Mouse (Mus musculus): ENCODE measurements at regions not wholly inside any gene's neighbourhood (a gene's known extent, or its start where the extent isn't known, plus 50 kb on each side); places are given as distances from the start of the nearest gene placed in this dataset.

DNA sequence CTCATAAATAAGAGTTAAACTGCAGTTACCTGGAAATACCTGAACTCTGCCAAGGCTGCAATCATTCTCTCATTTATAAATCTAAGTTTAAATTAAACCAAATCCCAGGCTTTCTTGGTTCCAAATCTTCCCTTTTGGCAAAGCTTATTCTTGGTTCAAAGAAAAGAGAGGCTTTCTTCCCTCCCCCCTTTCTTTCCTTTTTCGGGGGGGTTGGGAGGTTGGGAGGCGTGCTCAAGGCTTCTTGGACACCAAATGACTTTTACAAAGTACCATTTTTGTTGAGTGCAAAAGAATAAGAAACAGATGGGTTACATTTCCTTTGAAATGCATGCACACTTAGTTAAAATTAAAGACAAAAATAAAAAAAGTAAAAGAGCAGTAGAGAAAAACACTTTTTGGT lies 105.4 kb upstream of the Mroh9 start:
- H3K4me3 ChIP-seq (ENCODE audit: insufficient read depth, low read length): no peak overlapping the region
- H3K4me1 ChIP-seq (ENCODE audit: control insufficient read depth, insufficient read depth, low read length): no peaks in the 10 kb centered on the region
- H3K27ac ChIP-seq (ENCODE audit: insufficient read depth, low read length): no peak overlapping the region; the same call in 1 of the 2 replicates
- no peak for TF ChIP-seq CTCF (IDR thresholded peaks at IDR 0.05; ENCODE audit: borderline replicate concordance, insufficient read depth, low read length)
- TF ChIP-seq POLR2A (IDR thresholded peaks at IDR 0.05; ENCODE audit: low read depth, low read length): no peak

DNA sequence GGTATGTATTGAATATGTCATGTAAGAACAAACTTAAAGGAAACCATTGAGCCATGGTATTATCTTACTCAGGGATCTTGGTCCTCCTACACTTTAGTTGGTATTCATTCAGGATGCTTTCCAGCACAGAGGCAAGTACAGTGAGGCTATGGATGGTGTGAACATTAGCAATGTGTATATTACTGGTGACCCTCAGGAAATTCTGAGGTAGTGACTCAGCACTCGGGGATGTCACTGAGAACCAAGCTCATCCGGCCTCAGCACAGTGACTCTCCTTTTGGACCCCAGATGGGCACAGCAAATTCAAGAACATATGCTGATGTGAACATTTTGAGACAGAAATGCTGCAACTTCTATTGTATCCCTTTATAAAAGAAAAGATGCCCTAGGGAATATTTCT lies 96.4 kb upstream of the Mroh9 start:
- H3K27ac ChIP-seq (ENCODE audit: insufficient read depth, low read length): peak overlapping the region; percentile 60; the same call in 1 of the 2 replicates
- H3K4me1 ChIP-seq (ENCODE audit: control insufficient read depth, insufficient read depth, low read length): peaks cover 2% of the 10 kb centered on the region; the same call in 1 of the 2 replicates
- no peak overlapping the region for H3K4me3 ChIP-seq (ENCODE audit: insufficient read depth, low read length)
- TF ChIP-seq CTCF (IDR thresholded peaks at IDR 0.05; ENCODE audit: borderline replicate concordance, insufficient read depth, low read length) (no peak), POLR2A (IDR thresholded peaks at IDR 0.05; ENCODE audit: low read depth, low read length) (no peak)

DNA sequence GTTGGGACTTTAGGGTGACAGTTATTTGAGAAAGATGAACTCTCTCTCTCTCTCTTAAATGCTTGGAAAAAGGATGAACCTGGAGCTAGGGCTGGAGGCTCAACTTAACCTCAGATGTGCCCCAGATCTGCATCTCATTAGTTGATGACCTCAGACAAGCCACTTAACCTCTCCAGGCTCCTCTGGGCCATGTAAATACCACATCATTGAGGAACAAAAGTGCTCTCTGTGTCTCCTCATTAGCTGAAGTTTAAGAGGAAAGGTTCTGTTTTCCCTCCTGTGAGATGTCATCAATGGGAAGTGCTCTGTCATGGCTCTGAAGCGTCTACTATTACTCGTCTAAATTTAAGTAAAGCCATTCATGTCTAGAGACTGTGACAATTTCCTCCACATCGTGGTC lies 91.5 kb upstream of the Mroh9 start:
- no peak for TF ChIP-seq CTCF (IDR thresholded peaks at IDR 0.05; ENCODE audit: borderline replicate concordance, insufficient read depth, low read length)
- TF ChIP-seq POLR2A (IDR thresholded peaks at IDR 0.05; ENCODE audit: low read depth, low read length): no peak
- Histone ChIP-seq H3K4me3 (ENCODE audit: insufficient read depth, low read length) (no peak overlapping the region), H3K27ac (ENCODE audit: insufficient read depth, low read length) (no peak overlapping the region), H3K4me1 (ENCODE audit: control insufficient read depth, insufficient read depth, low read length) (no peaks in the 10 kb centered on the region; the same call in 1 of the 2 replicates)

DNA sequence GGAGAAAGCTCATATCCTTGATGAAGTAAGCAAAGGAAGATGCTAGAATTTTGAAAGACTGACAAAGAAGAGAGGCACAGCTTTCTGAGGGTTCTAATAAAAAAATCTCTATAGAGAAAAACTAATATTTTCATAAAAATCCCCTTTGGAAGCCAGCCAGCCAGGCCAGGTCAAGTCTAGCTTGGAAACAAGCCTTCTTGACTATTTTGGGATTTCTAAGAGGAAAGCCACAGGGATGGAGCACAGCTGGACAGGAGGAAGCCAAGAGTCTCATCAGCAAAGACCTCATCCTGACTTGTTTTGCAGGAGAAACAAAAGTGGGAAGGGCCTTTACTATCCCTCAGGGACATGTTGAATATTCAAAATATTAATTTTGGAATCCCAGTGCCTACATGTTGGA lies 81.6 kb upstream of the Mroh9 start:
- Histone ChIP-seq H3K27ac (ENCODE audit: insufficient read depth, low read length) (no peak overlapping the region), H3K4me1 (ENCODE audit: control insufficient read depth, insufficient read depth, low read length) (no peaks in the 10 kb centered on the region), H3K4me3 (ENCODE audit: insufficient read depth, low read length) (no peak overlapping the region)
- no peak for TF ChIP-seq CTCF (IDR thresholded peaks at IDR 0.05; ENCODE audit: borderline replicate concordance, insufficient read depth, low read length)
- no peak for TF ChIP-seq POLR2A (IDR thresholded peaks at IDR 0.05; ENCODE audit: low read depth, low read length)

GRCm38 (mm10) chr1:163163636-163164035 lies 78.2 kb upstream of the Mroh9 start:
- TF ChIP-seq CTCF (IDR thresholded peaks at IDR 0.05; ENCODE audit: borderline replicate concordance, insufficient read depth, low read length) (no peak), POLR2A (IDR thresholded peaks at IDR 0.05; ENCODE audit: low read depth, low read length) (no peak)
- H3K4me3 ChIP-seq (ENCODE audit: insufficient read depth, low read length): no peak overlapping the region
- peaks cover 7% of the 10 kb centered on the region for H3K4me1 ChIP-seq (ENCODE audit: control insufficient read depth, insufficient read depth, low read length)
- no peak overlapping the region for H3K27ac ChIP-seq (ENCODE audit: insufficient read depth, low read length)

- TF ChIP-seq CTCF (IDR thresholded peaks at IDR 0.05; ENCODE audit: borderline replicate concordance, insufficient read depth, low read length): no peak
- TF ChIP-seq POLR2A (IDR thresholded peaks at IDR 0.05; ENCODE audit: low read depth, low read length): no peak
- Histone ChIP-seq H3K4me3 (ENCODE audit: insufficient read depth, low read length) (no peak overlapping the region), H3K27ac (ENCODE audit: insufficient read depth, low read length) (peak overlapping the region; percentile 71), H3K4me1 (ENCODE audit: control insufficient read depth, insufficient read depth, low read length) (peaks cover 7% of the 10 kb centered on the region)
Measured at GRCm38 (mm10) chr1:163159911-163160310, 74.4 kb upstream of the Mroh9 start.

DNA sequence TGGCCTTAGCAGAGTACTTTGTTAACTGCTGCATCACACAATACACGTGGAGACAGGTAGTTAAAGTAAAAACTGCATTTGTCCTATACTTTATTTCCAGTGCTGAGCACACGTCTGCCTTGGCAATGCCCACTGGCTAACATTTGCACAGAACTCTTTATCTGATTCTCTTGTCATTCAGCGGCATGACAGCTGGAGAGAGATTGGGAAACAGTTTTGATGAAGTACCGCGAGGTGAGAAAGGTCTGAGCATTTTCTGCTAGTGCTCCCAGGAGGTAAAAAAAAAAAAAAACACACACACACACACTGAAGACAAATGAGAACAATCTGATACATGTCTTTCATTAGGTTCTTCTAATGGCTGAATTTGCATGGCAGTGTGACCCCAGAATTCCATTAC lies 73.0 kb upstream of the Mroh9 start:
- no peak for TF ChIP-seq POLR2A (IDR thresholded peaks at IDR 0.05; ENCODE audit: low read depth, low read length)
- TF ChIP-seq CTCF (IDR thresholded peaks at IDR 0.05; ENCODE audit: borderline replicate concordance, insufficient read depth, low read length): no peak
- Histone ChIP-seq H3K4me1 (ENCODE audit: control insufficient read depth, insufficient read depth, low read length) (peaks cover 7% of the 10 kb centered on the region), H3K4me3 (ENCODE audit: insufficient read depth, low read length) (no peak overlapping the region), H3K27ac (ENCODE audit: insufficient read depth, low read length) (no peak overlapping the region)

DNA sequence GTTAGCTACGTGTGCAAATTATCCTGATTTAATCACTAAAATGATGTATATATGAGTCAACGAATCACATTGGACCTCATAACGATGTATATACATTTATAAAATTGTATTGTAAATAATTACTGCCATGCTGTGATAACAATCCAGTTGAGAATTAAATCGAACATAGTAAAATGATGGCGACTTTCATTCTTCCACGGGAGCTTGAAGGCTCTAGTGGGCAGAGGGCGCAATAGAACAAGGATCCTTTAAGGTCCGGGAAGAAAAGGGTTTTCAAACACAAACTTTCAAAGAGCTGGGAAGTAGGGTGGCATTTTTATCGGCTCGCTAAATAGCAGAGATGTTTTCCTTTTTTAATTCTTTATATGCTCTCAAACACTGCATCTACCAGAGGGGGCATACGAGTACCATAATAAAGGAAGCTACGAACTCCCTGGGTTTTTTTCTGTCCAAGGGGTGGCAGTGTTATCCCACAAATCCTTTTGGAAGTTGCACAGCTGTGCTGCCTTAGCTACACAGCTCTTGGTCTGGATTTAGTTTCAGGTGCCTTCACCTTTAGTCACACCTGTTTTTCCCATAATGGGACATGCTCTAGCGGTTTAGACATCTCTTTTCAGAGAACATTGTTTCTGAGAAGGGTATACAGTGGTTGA lies 64.9 kb upstream of the Mroh9 start:
- Histone ChIP-seq H3K27ac (ENCODE audit: insufficient read depth, low read length) (peak overlapping the region; percentile 67; the same call in 1 of the 2 replicates), H3K4me3 (ENCODE audit: insufficient read depth, low read length) (peak overlapping the region; percentile 27; the same call in 1 of the 2 replicates), H3K4me1 (ENCODE audit: control insufficient read depth, insufficient read depth, low read length) (no peaks in the 10 kb centered on the region)
- TF ChIP-seq POLR2A (IDR thresholded peaks at IDR 0.05; ENCODE audit: low read depth, low read length) (no peak), CTCF (IDR thresholded peaks at IDR 0.05; ENCODE audit: borderline replicate concordance, insufficient read depth, low read length) (peak; percentile 24; the same call in 1 of the 2 replicates)

DNA sequence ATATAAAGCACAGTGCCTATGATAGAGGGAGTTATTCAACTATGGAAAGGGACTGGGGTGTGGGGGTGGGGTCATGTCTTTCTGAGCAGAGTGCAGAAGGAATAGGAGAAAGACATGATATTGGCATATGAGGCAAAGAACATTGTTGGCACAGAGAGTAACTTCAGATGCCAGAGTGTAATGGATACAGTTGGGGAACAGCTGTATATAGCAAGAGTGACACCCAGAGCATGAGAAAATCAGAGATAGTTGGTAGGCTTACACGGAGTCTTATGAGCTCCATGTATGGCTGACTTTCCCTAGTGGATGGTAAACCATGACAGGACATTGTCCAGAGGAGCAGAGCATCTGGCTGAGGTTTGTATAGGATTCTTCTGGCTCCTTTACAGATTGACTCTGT lies 61.2 kb upstream of the Mroh9 start:
- Histone ChIP-seq H3K4me3 (ENCODE audit: insufficient read depth, low read length) (no peak overlapping the region), H3K27ac (ENCODE audit: insufficient read depth, low read length) (no peak overlapping the region), H3K4me1 (ENCODE audit: control insufficient read depth, insufficient read depth, low read length) (no peaks in the 10 kb centered on the region)
- TF ChIP-seq CTCF (IDR thresholded peaks at IDR 0.05; ENCODE audit: borderline replicate concordance, insufficient read depth, low read length) (no peak), POLR2A (IDR thresholded peaks at IDR 0.05; ENCODE audit: low read depth, low read length) (peak; percentile 15; the same call in 1 of the 2 replicates)

DNA sequence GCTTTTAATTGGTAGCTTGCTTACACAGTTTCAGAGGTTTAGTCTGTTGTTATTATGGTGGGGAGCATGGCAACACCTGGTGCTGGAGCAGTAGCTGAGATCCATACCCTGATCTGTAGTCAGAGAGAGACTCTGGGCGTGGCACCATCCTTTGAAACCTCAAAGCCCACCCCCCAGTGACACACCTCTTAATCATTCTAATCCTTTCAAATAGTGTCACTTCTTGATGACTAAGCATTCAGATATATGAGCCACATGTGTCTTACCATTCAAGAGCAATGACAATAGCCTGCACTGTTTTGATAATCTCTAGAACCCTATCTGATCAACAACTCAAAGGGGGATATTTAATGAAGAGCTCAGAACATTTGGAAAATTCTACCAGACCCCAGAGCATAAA lies 57.6 kb upstream of the Mroh9 start:
- Histone ChIP-seq H3K4me1 (ENCODE audit: control insufficient read depth, insufficient read depth, low read length) (no peaks in the 10 kb centered on the region), H3K4me3 (ENCODE audit: insufficient read depth, low read length) (no peak overlapping the region), H3K27ac (ENCODE audit: insufficient read depth, low read length) (no peak overlapping the region)
- no peak for TF ChIP-seq POLR2A (IDR thresholded peaks at IDR 0.05; ENCODE audit: low read depth, low read length)
- TF ChIP-seq CTCF (IDR thresholded peaks at IDR 0.05; ENCODE audit: borderline replicate concordance, insufficient read depth, low read length): no peak

All from embryonic fibroblast, embryonic 13.5 days (primary cell).